Mouse (Mus musculus) c-Kit-positive CD71-negative TER-119-negative erythroid progenitor cells, embryonic 14.5 days (primary cell): ENCODE data around the gene Cds1.

Experiments
- DNase-seq: peaks from one replicate; pipeline ENCODE4 v3.0.0-alpha.2; 2013; ENCODE audit warnings: low read depth

Cds1 gene

GRCm38 (mm10) chr5:101776528-101776927, 11.6 kb downstream of the Cds1 start:
- DNase-seq = no peak

GRCm38 (mm10) chr5:101779376-101779863, 14.5 kb downstream of the Cds1 start:
- DNase-seq = no peak

- no peak for DNase-seq
Observed at GRCm38 (mm10) chr5:101780918-101781317, 16.0 kb downstream of the Cds1 start.

GRCm38 (mm10) chr5:101784328-101784727, 19.4 kb downstream of the Cds1 start:
- no peak for DNase-seq

- DNase-seq = no peak
Observed at GRCm38 (mm10) chr5:101784787-101785186, 19.9 kb downstream of the Cds1 start.

- DNase-seq = peak; percentile 40
Observed at GRCm38 (mm10) chr5:101785921-101786614, 21.1 kb downstream of the Cds1 start.

- DNase-seq = no peak
Observed at GRCm38 (mm10) chr5:101789770-101790169, 24.8 kb downstream of the Cds1 start.

- DNase-seq = no peak
Observed at GRCm38 (mm10) chr5:101790560-101790959, 25.6 kb downstream of the Cds1 start.

GRCm38 (mm10) chr5:101792665-101793064, 27.7 kb downstream of the Cds1 start:
- no peak for DNase-seq

GRCm38 (mm10) chr5:101801891-101802290, 37.0 kb downstream of the Cds1 start:
- no peak for DNase-seq

- no peak for DNase-seq
Observed at GRCm38 (mm10) chr5:101802358-101803022, 37.6 kb downstream of the Cds1 start.

- no peak for DNase-seq
Observed at GRCm38 (mm10) chr5:101811296-101812169, 46.6 kb downstream of the Cds1 start.

GRCm38 (mm10) chr5:101816822-101817221, 51.9 kb downstream of the Cds1 start:
- no peak for DNase-seq

- DNase-seq = no peak
Observed at GRCm38 (mm10) chr5:101819216-101819615, 54.3 kb downstream of the Cds1 start.

- no peak for DNase-seq
Observed at GRCm38 (mm10) chr5:101819844-101820243, 54.9 kb downstream of the Cds1 start.

- no peak for DNase-seq
Observed at GRCm38 (mm10) chr5:101821052-101821451, 56.1 kb downstream of the Cds1 start.

GRCm38 (mm10) chr5:101821491-101822310, 56.8 kb downstream of the Cds1 start:
- no peak for DNase-seq

- DNase-seq = no peak
Observed at GRCm38 (mm10) chr5:101822311-101822670, 57.4 kb downstream of the Cds1 start.

- no peak for DNase-seq
Observed at GRCm38 (mm10) chr5:101825111-101825911, 60.4 kb downstream of the Cds1 start.

GRCm38 (mm10) chr5:101826531-101826970, 61.6 kb downstream of the Cds1 start:
- DNase-seq = peak; percentile 37

- DNase-seq = no peak
Observed at GRCm38 (mm10) chr5:101827477-101827876, 62.5 kb downstream of the Cds1 start.
